ENCODE assay signal across 9 mouse cellular contexts in genomic region chr11:101784072-101784471, GRCm38 (mm10). TPM values are rescaled to one million over a fixed set of nuclear protein-coding genes. Genes with fewer than 3 reads are reported as not detected.
DNase-seq lines count a peak whose midpoint lies in the region; ATAC-seq and TF ChIP-seq lines count a peak whose summit lies in the region.
"Had no signal": no experiment of that assay in that cellular context is flagged by ENCODE, and none has a peak within 500 bp of the region (broad histone marks: within the 10 kb centered on the region; RNA-seq: fewer than 3 reads in every experiment).

No protein-coding gene starts in this region.

- H3K4me2 ChIP-seq in lung, embryonic 14.5 days: peak overlapping the region; percentile 98
- peak overlapping the region; percentile 99 for H3K4me2 ChIP-seq in limb, embryonic 14.5 days (replicated peaks; ENCODE audit: low read depth, low read length, severe bottlenecking)
- peak overlapping the region; percentile 98 for H3K4me2 ChIP-seq in stomach, embryonic 15.5 days

- peak overlapping the region; percentile 65 for H3K9ac ChIP-seq in lung, embryonic 14.5 days
- H3K9ac ChIP-seq in limb, embryonic 14.5 days (ENCODE audit: low read depth, low read length, severe bottlenecking): peak overlapping the region; percentile 59
- 0 out of 2 replicates have a peak overlapping the region, but pooled peaks have one; percentile 25 for H3K9ac ChIP-seq in stomach, embryonic 15.5 days

- DNase-seq in lung, embryonic 14.5 days: peak; percentile 46
- no peak for DNase-seq in lung, postnatal 4 days
- no peak for DNase-seq in limb, embryonic 14.5 days (ENCODE audit: low spot score)
- DNase-seq in layer of hippocampus, postnatal 10 days (ENCODE audit: low spot score in 2 of 2): no peak
- DNase-seq in adrenal gland, postnatal 4 days (ENCODE audit: low spot score in 2 of 2): no peak
- no peak for DNase-seq in kidney, adult 11 months
- DNase-seq: kidney, adult 9 months had no signal

- peaks cover 51% of the 10 kb centered on the region for H3K27me3 ChIP-seq in lung, embryonic 14.5 days (ENCODE audit: insufficient read depth, low read length)
- peaks cover 32% of the 10 kb centered on the region for H3K27me3 ChIP-seq in limb, embryonic 14.5 days (ENCODE audit: control insufficient read depth, insufficient read depth, low read length)
- H3K27me3 ChIP-seq in stomach, embryonic 15.5 days (replicated peaks): peaks cover 56% of the 10 kb centered on the region

- no peak for TF ChIP-seq CTCF in lung, embryonic 14.5 days (IDR thresholded peaks at IDR 0.05; ENCODE audit: low read depth)
- TF ChIP-seq CTCF in embryonic fibroblast, embryonic 13.5 days (IDR thresholded peaks at IDR 0.05; ENCODE audit: borderline replicate concordance, insufficient read depth, low read length): no peak

- H3K9me3 ChIP-seq in lung, embryonic 14.5 days (ENCODE audit: low read depth, low read length): no peaks in the 10 kb centered on the region
- no peaks in the 10 kb centered on the region for H3K9me3 ChIP-seq in limb, embryonic 14.5 days (ENCODE audit: control insufficient read depth, low read length)
- H3K9me3 ChIP-seq in stomach, embryonic 15.5 days: no peaks in the 10 kb centered on the region

- ATAC-seq in lung, embryonic 14.5 days (ENCODE audit: insufficient read depth): no peak
- no peak for ATAC-seq in limb, embryonic 14.5 days (ENCODE audit: low FRiP score, low read depth)
- no peak for ATAC-seq in stomach, embryonic 15.5 days (ENCODE audit: insufficient read depth, low FRiP score, low read depth)

- 3% methylated on average over 17 of the region's 19 CpGs for WGBS in lung, embryonic 14.5 days
- 2% methylated on average over 14 of the region's 19 CpGs for WGBS in limb, embryonic 14.5 days
- WGBS in stomach, embryonic 15.5 days: 2% methylated on average over 19 of the region's 19 CpGs

- H3K36me3 ChIP-seq in lung, embryonic 14.5 days (ENCODE audit: insufficient read depth): no peaks in the 10 kb centered on the region
- no peaks in the 10 kb centered on the region for H3K36me3 ChIP-seq in limb, embryonic 14.5 days (ENCODE audit: control insufficient read depth, insufficient read depth, low read length)
- no peaks in the 10 kb centered on the region for H3K36me3 ChIP-seq in stomach, embryonic 15.5 days

- no peak for TF ChIP-seq POLR2A in embryonic fibroblast, embryonic 13.5 days (IDR thresholded peaks at IDR 0.05; ENCODE audit: low read depth, low read length)
- TF ChIP-seq POLR2A in limb, embryonic 14.5 days (IDR thresholded peaks at IDR 0.05; ENCODE audit: borderline replicate concordance, extremely low read depth, insufficient read depth, insufficient read length): no peak

- H3K4me1 ChIP-seq in lung, embryonic 14.5 days (ENCODE audit: insufficient read depth): peaks cover 6% of the 10 kb centered on the region
- 0 out of 2 replicates have a peak, but pooled peaks cover 4% of the 10 kb centered on the region for H3K4me1 ChIP-seq in embryonic fibroblast, embryonic 13.5 days (ENCODE audit: control insufficient read depth, insufficient read depth, low read length)
- peaks cover 10% of the 10 kb centered on the region; the same call in 1 of the 2 replicates for H3K4me1 ChIP-seq in limb, embryonic 14.5 days (ENCODE audit: control insufficient read depth, insufficient read depth, low read length)
- H3K4me1 ChIP-seq in stomach, embryonic 15.5 days: peaks cover 19% of the 10 kb centered on the region

- peak overlapping the region; percentile 55 for H3K4me3 ChIP-seq in lung, embryonic 14.5 days (ENCODE audit: low read depth, low read length)
- peak overlapping the region; percentile 73 for H3K4me3 ChIP-seq in embryonic fibroblast, embryonic 13.5 days (ENCODE audit: insufficient read depth, low read length)
- peak overlapping the region; percentile 52 for H3K4me3 ChIP-seq in limb, embryonic 14.5 days (replicated peaks; ENCODE audit: low read length)
- H3K4me3 ChIP-seq in stomach, embryonic 15.5 days (replicated peaks): peak overlapping the region; percentile 56

- H3K27ac ChIP-seq in lung, embryonic 14.5 days (ENCODE audit: low read depth): no peak overlapping the region; the same call in 1 of the 2 replicates
- H3K27ac ChIP-seq in embryonic fibroblast, embryonic 13.5 days (ENCODE audit: insufficient read depth, low read length): peak overlapping the region; percentile 39
- no peak overlapping the region for H3K27ac ChIP-seq in limb, embryonic 14.5 days (replicated peaks; ENCODE audit: low read depth, low read length)
- H3K27ac ChIP-seq in stomach, embryonic 15.5 days: 0 out of 2 replicates have a peak overlapping the region, but pooled peaks have one; percentile 2

RNA-seq across cellular contexts. Expression of gene Etv4, which starts 1.1 kb away (rescaled TPM):
- 14.6 and 14.8 TPM in 2 replicates for polyA plus RNA-seq in lung, embryonic 14.5 days (2014; fragmentation: Nextera tagmentation; extraction: Ambion mirVana)
- 17.3 and 43.6 TPM in 2 replicates for polyA plus RNA-seq in embryonic fibroblast, embryonic 13.5 days (2011; ENCODE audit: insufficient read length, low read depth, missing spikeins)
- polyA plus RNA-seq in limb, embryonic 14.5 days (2012; rRNA removed): 24.2 and 31.6 TPM in 2 replicates
- polyA plus RNA-seq in limb, embryonic 14.5 days (2014; fragmentation: Nextera tagmentation; extraction: Ambion mirVana): 9.4 and 11.7 TPM in 2 replicates
- polyA plus RNA-seq in stomach, embryonic 15.5 days (2015; fragmentation: Nextera tagmentation; extraction: Ambion mirVana): 6.8 and 9.0 TPM in 2 replicates
- total RNA-seq in layer of hippocampus, postnatal 10 days (2021): 10 to 100 TPM; 25.8 to 29.3 TPM
- 1 to 10 TPM; 6.5 to 9.9 TPM for total RNA-seq in adrenal gland, postnatal 4 days (2021)

RNA-seq across cellular contexts. Expression of gene Dhx8, which starts 51.4 kb away (rescaled TPM):
- polyA plus RNA-seq in lung, embryonic 14.5 days (2014; fragmentation: Nextera tagmentation; extraction: Ambion mirVana): 31.5 and 34.3 TPM in 2 replicates
- polyA plus RNA-seq in embryonic fibroblast, embryonic 13.5 days (2011; ENCODE audit: insufficient read length, low read depth, missing spikeins): 27.1 and 29.4 TPM in 2 replicates
- polyA plus RNA-seq in limb, embryonic 14.5 days (2012; rRNA removed): 25.0 and 27.0 TPM in 2 replicates
- polyA plus RNA-seq in limb, embryonic 14.5 days (2014; fragmentation: Nextera tagmentation; extraction: Ambion mirVana): 29.2 and 33.7 TPM in 2 replicates
- polyA plus RNA-seq in stomach, embryonic 15.5 days (2015; fragmentation: Nextera tagmentation; extraction: Ambion mirVana): 27.4 and 28.1 TPM in 2 replicates
- total RNA-seq in layer of hippocampus, postnatal 10 days (2021): 10 to 100 TPM; 31.3 to 32.3 TPM
- 10 to 100 TPM; 29.1 to 32.7 TPM for total RNA-seq in adrenal gland, postnatal 4 days (2021)

Comparison
In these comparisons a context has a peak if more than half of its experiments do, and no peak if none do; other contexts are left out.
1. H3K27ac ChIP-seq: peak in embryonic fibroblast, embryonic 13.5 days (single experiment) and stomach, embryonic 15.5 days (single experiment); none in lung, embryonic 14.5 days (single experiment) and limb, embryonic 14.5 days (single experiment).
2. Peak in every context shown above with its lines, with median percentiles within 50 percentile points of each other: H3K4me2 ChIP-seq, H3K4me3 ChIP-seq and H3K9ac ChIP-seq.